Comparison of ENCODE assay signal across 11 mouse cellular contexts in genomic region chr13:55004646-55005045, GRCm38 (mm10). TPM values are rescaled to one million over a fixed set of nuclear protein-coding genes. Genes with fewer than 3 reads are reported as not detected.
DNase-seq lines count a peak whose midpoint lies in the region; ATAC-seq and TF ChIP-seq lines count a peak whose summit lies in the region.
"Had no signal": no experiment of that assay in that cellular context is flagged by ENCODE, and none has a peak within 500 bp of the region (broad histone marks: within the 10 kb centered on the region; RNA-seq: fewer than 3 reads in every experiment).

No protein-coding gene starts in this region.

- H3K4me3 ChIP-seq in heart, embryonic 12.5 days = no peak overlapping the region
- H3K4me3 ChIP-seq in heart, embryonic 10.5 days = no peak overlapping the region
- H3K4me3 ChIP-seq in liver, postnatal 0 days (ENCODE audit: low read depth, low read length) = no peak overlapping the region
- H3K4me3 ChIP-seq: heart, adult 2 months had no signal

- DNase-seq in heart, embryonic 10.5 days (ENCODE audit: low spot score) = no peak
- DNase-seq in liver, postnatal 0 days = no peak
- DNase-seq in liver = no peak
- DNase-seq in lung, adult 18-20 months = peak; percentile 52 to 62
- DNase-seq in embryo, embryonic 11 days = no peak
- no peak for DNase-seq in left cerebral cortex, postnatal 36 days (ENCODE audit: low spot score in 2 of 2)
- DNase-seq: heart, adult 2 months; kidney, adult 11 months; right cerebral cortex, postnatal 4 days had no signal

- TF ChIP-seq CTCF in liver, postnatal 0 days (IDR thresholded peaks at IDR 0.05; ENCODE audit: low read depth) = no peak

- no peak overlapping the region for H3K9ac ChIP-seq in heart, embryonic 12.5 days
- no peak overlapping the region for H3K9ac ChIP-seq in liver, postnatal 0 days (replicated peaks)

- H3K36me3 ChIP-seq in heart, embryonic 12.5 days = no peaks in the 10 kb centered on the region
- no peaks in the 10 kb centered on the region for H3K36me3 ChIP-seq in heart, embryonic 10.5 days
- no peaks in the 10 kb centered on the region for H3K36me3 ChIP-seq in liver, postnatal 0 days (replicated peaks; ENCODE audit: insufficient read depth, low read length)

- intact Hi-C loops in left cerebral cortex, postnatal 36 days (cut with DNase I) = no loop called here

- H3K27ac ChIP-seq in heart, embryonic 12.5 days (ENCODE audit: poor library complexity, severe bottlenecking) = no peak overlapping the region
- H3K27ac ChIP-seq in heart, embryonic 10.5 days = no peak overlapping the region
- no peak overlapping the region for H3K27ac ChIP-seq in liver, postnatal 0 days (ENCODE audit: low read depth)
- H3K27ac ChIP-seq: heart, adult 2 months had no signal

- H3K27me3 ChIP-seq in heart, embryonic 12.5 days (replicated peaks) = peaks cover 65% of the 10 kb centered on the region
- peaks cover 90% of the 10 kb centered on the region for H3K27me3 ChIP-seq in heart, embryonic 10.5 days (ENCODE audit: insufficient read depth, poor library complexity, severe bottlenecking)
- no peaks in the 10 kb centered on the region for H3K27me3 ChIP-seq in liver, postnatal 0 days (ENCODE audit: insufficient read depth, low read length)

- no peak overlapping the region for H3K4me2 ChIP-seq in heart, embryonic 12.5 days
- no peak overlapping the region for H3K4me2 ChIP-seq in liver, postnatal 0 days (ENCODE audit: low read depth, low read length)

- ATAC-seq in heart, embryonic 12.5 days (ENCODE audit: insufficient number of reproducible peaks, low FRiP score) = peak; percentile 22; the same call in 1 of the 2 replicates
- ATAC-seq in liver, postnatal 0 days = peak; percentile 38; the same call in 1 of the 2 replicates
- peak; percentile 21; the same call in 1 of the 2 replicates for ATAC-seq in megakaryocyte progenitor cell, adult 5-6 weeks (replicated peaks; ENCODE audit: poor library complexity)

- H3K4me1 ChIP-seq in heart, embryonic 12.5 days (replicated peaks) = no peaks in the 10 kb centered on the region
- no peaks in the 10 kb centered on the region; the same call in 1 of the 2 replicates for H3K4me1 ChIP-seq in heart, embryonic 10.5 days
- no peaks in the 10 kb centered on the region for H3K4me1 ChIP-seq in liver, postnatal 0 days (ENCODE audit: insufficient read depth)

- WGBS in heart, embryonic 12.5 days = 70% methylated on average over 11 of the region's 11 CpGs
- 77% methylated on average over 11 of the region's 11 CpGs for WGBS in heart, embryonic 10.5 days
- 79% methylated on average over 10 of the region's 11 CpGs for WGBS in liver, postnatal 0 days (ENCODE audit: insufficient replicate concordance)

- H3K9me3 ChIP-seq in heart, embryonic 12.5 days (replicated peaks) = no peaks in the 10 kb centered on the region
- H3K9me3 ChIP-seq in heart, embryonic 10.5 days = no peaks in the 10 kb centered on the region
- H3K9me3 ChIP-seq in liver, postnatal 0 days (ENCODE audit: low read length) = no peaks in the 10 kb centered on the region

- no peak for TF ChIP-seq EP300 in liver, postnatal 0 days (IDR thresholded peaks at IDR 0.05; ENCODE audit: low read depth)

RNA-seq across cellular contexts. Expression of gene Hk3, which starts 16.5 kb away (rescaled TPM):
- polyA plus RNA-seq in heart, embryonic 12.5 days (2016; fragmentation: Nextera tagmentation; extraction: Ambion mirVana) = 0.42 and 0.68 TPM in 2 replicates
- polyA plus RNA-seq in heart, embryonic 10.5 days (2016; fragmentation: Nextera tagmentation; extraction: Ambion mirVana) = 0.43 TPM in 1 of 2 replicates, not detected in the other
- 5.2 and 6.5 TPM in 2 replicates for polyA plus RNA-seq in liver, postnatal 0 days (2015; fragmentation: Nextera tagmentation; extraction: Ambion mirVana)
- total RNA-seq in megakaryocyte progenitor cell, adult 5-6 weeks (2015) = 83.9 and 84.9 TPM in 2 replicates
- 179 and 185 TPM in 2 replicates for total RNA-seq in megakaryocyte progenitor cell, adult 5-6 weeks (2017)
- 1 to 10 TPM; 1.1 to 1.7 TPM for total RNA-seq in left cerebral cortex, postnatal 36 days (2021)

RNA-seq across cellular contexts. Expression of gene Unc5a, which starts 55.4 kb away (rescaled TPM):
- 2.9 and 4.3 TPM in 2 replicates for polyA plus RNA-seq in heart, embryonic 12.5 days (2016; fragmentation: Nextera tagmentation; extraction: Ambion mirVana)
- polyA plus RNA-seq in heart, embryonic 10.5 days (2016; fragmentation: Nextera tagmentation; extraction: Ambion mirVana) = 1.8 and 2.1 TPM in 2 replicates
- polyA plus RNA-seq in liver, postnatal 0 days (2015; fragmentation: Nextera tagmentation; extraction: Ambion mirVana) = 0.55 and 0.56 TPM in 2 replicates
- total RNA-seq in megakaryocyte progenitor cell, adult 5-6 weeks (2015) = 0.59 and 0.64 TPM in 2 replicates
- 0.04 and 0.51 TPM in 2 replicates for total RNA-seq in megakaryocyte progenitor cell, adult 5-6 weeks (2017)
- 100 to 1,000 TPM in 1 of 2 experiments, 10 to 100 TPM in 1; 96.3 to 101 TPM for total RNA-seq in left cerebral cortex, postnatal 36 days (2021)

Comparison
In these comparisons a context has a peak if more than half of its experiments do, and no peak if none do; other contexts are left out.
1. DNase-seq: peak in lung, adult 18-20 months (2 of 2); none in heart, embryonic 10.5 days (single experiment), liver, postnatal 0 days (single experiment), liver (single experiment), embryo, embryonic 11 days (single experiment) and left cerebral cortex, postnatal 36 days (0 of 2).
2. Peak in every context shown above with its lines, with median percentiles within 50 percentile points of each other: ATAC-seq.